Mouse (Mus musculus): ENCODE measurements at regions not wholly inside any gene's neighbourhood (a gene's known extent, or its start where the extent isn't known, plus 50 kb on each side); places are given as distances from the start of the nearest gene placed in this dataset.
A peak's percentile ranks its signal among the peaks of the same experiment; 100 is the strongest.

DNA sequence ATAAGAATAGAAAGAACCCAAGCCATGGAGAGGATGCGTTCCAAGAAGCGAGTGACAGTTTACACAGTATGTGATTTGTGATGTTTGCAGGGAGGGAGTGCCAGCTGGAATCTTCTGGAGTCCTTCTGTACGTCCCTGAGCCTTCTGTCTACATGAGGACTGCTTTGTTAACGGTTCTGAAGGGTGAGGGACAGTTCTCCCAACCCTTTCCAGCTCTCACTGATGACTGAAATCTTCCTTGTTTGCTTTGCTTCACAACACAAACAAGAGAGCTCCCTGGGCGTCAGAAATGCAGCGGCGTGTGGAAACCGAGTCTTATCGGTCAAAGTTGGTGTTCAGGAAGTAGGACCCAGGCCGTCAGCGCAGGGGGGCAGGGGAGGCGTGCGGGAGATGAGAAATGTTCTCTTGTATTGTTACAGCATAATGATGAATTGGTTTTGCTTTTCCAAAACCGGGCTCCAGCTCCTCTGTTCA, 112.2 kb upstream of the Npvf start:
- Histone ChIP-seq H3K4me2 (ENCODE audit: low read depth) (no peak overlapping the region), H3K4me1 (ENCODE audit: insufficient read depth) (peaks cover 4% of the 10 kb centered on the region; the same call in 1 of the 2 replicates), H3K4me3 (ENCODE audit: low read depth, low read length) (no peak overlapping the region), H3K9me3 (ENCODE audit: low read length) (no peaks in the 10 kb centered on the region), H3K36me3 (ENCODE audit: insufficient read depth) (no peaks in the 10 kb centered on the region), H3K27me3 (ENCODE audit: insufficient read depth, low read length) (no peaks in the 10 kb centered on the region), H3K9ac (no peak overlapping the region), H3K27ac (ENCODE audit: low read depth, low read length) (no peak overlapping the region)
- 43% methylated on average over 14 of the region's 14 CpGs for WGBS
- DNase-seq, result peak; percentile 41
- no peak for TF ChIP-seq CTCF (IDR thresholded peaks at IDR 0.05; ENCODE audit: low read depth)
- peak; percentile 69; the same call in 1 of the 2 replicates for ATAC-seq

DNA sequence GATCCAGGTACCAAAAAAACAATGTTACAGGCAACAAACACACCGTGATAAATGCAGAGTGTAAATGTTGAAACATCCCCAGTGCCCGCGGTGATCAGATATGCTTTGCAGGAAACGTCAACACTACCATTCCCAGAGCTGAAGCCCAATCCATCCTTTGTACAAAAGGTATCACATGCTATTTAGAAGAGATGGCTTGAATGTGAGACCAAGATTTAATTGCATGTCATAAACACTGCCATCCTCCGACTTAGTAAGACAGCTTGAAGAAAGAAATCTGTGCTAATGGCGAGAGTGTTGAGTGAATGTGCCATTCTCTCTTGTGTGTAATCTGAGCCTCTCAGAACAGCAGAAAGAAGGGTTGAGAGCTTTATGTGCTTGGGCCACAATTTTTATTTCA, 112.9 kb upstream of the Npvf start:
- Histone ChIP-seq H3K27me3 (ENCODE audit: insufficient read depth, low read length) (no peaks in the 10 kb centered on the region), H3K9me3 (ENCODE audit: low read length) (no peaks in the 10 kb centered on the region), H3K4me2 (ENCODE audit: low read depth) (no peak overlapping the region), H3K27ac (ENCODE audit: low read depth, low read length) (0 out of 2 replicates have a peak overlapping the region, but pooled peaks have one; percentile 21), H3K4me1 (ENCODE audit: insufficient read depth) (peaks cover 4% of the 10 kb centered on the region; the same call in 1 of the 2 replicates), H3K4me3 (ENCODE audit: low read depth, low read length) (no peak overlapping the region), H3K9ac (no peak overlapping the region), H3K36me3 (ENCODE audit: insufficient read depth) (no peaks in the 10 kb centered on the region)
- no peak for TF ChIP-seq CTCF (IDR thresholded peaks at IDR 0.05; ENCODE audit: low read depth)
- no peak for DNase-seq
- 45% methylated on average over 6 of the region's 6 CpGs for WGBS
- no peak for ATAC-seq

DNA sequence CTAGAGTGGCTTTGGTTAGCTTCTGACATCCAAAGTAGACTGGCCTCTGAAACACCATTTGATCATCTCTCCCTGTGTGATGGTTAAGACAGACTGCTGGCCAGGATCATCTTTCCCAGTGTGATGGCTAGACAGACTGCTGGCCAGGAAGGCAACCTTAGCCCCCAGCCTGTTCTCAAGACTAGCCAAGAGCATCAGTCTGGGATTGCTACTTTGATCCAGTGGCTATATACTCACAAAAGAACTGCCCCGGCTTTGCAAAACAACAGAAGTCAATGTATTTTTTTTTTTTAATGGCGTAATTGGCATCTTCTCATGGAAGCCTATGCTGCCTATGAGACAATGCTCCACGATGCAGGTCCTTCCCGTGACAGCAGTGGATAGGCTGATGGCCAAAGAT, 113.6 kb upstream of the Npvf start:
- no peaks in the 10 kb centered on the region for H3K36me3 ChIP-seq (ENCODE audit: insufficient read depth)

DNA sequence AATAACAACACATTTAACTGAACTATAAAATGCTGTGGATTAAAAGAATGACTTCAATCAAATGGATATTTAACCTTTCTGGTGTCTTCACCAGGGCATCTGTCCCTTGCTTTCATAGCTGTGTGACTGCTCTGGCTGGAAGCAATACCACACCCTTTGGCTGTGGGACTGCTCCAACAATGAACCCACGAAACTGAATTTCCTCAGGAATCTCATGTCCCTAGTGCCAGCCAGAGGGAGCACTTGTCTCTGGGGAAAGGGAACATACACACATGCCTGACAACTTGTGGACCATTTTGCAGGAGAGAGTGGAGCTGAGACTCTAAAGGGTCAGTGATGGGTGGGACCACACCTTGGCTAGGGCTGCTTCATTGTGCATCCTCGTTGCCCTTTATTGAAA, 114.9 kb upstream of the Npvf start:
- no peak overlapping the region for H3K4me2 ChIP-seq (ENCODE audit: low read depth)
- WGBS, result 80% methylated on average over 2 of the region's 2 CpGs
- H3K4me1 ChIP-seq (ENCODE audit: insufficient read depth), result peaks cover 4% of the 10 kb centered on the region; the same call in 1 of the 2 replicates
- no peaks in the 10 kb centered on the region for H3K36me3 ChIP-seq (ENCODE audit: insufficient read depth)
- no peak overlapping the region for H3K9ac ChIP-seq
- DNase-seq, result no peak
- no peak for ATAC-seq
- peak; percentile 30; the same call in 1 of the 2 replicates for TF ChIP-seq CTCF (IDR thresholded peaks at IDR 0.05; ENCODE audit: low read depth)
- no peak overlapping the region for H3K27ac ChIP-seq (ENCODE audit: low read depth, low read length)
- H3K4me3 ChIP-seq (ENCODE audit: low read depth, low read length), result no peak overlapping the region
- H3K9me3 ChIP-seq (ENCODE audit: low read length), result no peaks in the 10 kb centered on the region
- H3K27me3 ChIP-seq (ENCODE audit: insufficient read depth, low read length), result no peaks in the 10 kb centered on the region

More for the DNA sequence above, 113.6 kb upstream of the Npvf start:
- no peak overlapping the region for H3K4me3 ChIP-seq (ENCODE audit: low read depth, low read length)
- no peak for DNase-seq
- H3K9ac ChIP-seq, result no peak overlapping the region
- no peak for ATAC-seq
- no peaks in the 10 kb centered on the region for H3K9me3 ChIP-seq (ENCODE audit: low read length)
- peaks cover 4% of the 10 kb centered on the region; the same call in 1 of the 2 replicates for H3K4me1 ChIP-seq (ENCODE audit: insufficient read depth)
- no peak overlapping the region for H3K4me2 ChIP-seq (ENCODE audit: low read depth)
- no peak overlapping the region for H3K27ac ChIP-seq (ENCODE audit: low read depth, low read length)
- 92% methylated on average over 4 of the region's 4 CpGs for WGBS
- no peaks in the 10 kb centered on the region for H3K27me3 ChIP-seq (ENCODE audit: insufficient read depth, low read length)
- TF ChIP-seq CTCF (IDR thresholded peaks at IDR 0.05; ENCODE audit: low read depth), result no peak

DNA sequence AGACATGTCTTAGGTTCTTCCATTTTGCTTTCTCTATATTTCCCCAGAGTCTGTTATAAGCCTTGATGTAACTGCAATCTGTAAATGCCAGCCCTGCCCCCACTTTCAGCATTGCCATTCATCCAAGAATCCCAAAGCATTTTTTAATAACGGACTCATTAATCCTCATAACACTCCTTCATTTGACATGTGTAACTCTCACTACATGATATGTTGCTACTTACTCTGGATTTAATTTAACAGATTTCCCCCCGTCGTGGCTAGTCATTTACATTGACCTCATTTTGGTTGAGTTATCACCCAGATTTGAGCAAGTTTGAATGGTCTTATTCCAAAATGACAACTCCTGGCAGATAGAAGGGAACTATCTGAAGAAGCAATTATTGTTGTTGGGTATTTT, 116.2 kb upstream of the Npvf start:
- Histone ChIP-seq H3K4me1 (ENCODE audit: insufficient read depth) (peaks cover 8% of the 10 kb centered on the region), H3K4me3 (ENCODE audit: low read depth, low read length) (no peak overlapping the region), H3K9me3 (ENCODE audit: low read length) (no peaks in the 10 kb centered on the region), H3K27me3 (ENCODE audit: insufficient read depth, low read length) (no peaks in the 10 kb centered on the region), H3K36me3 (ENCODE audit: insufficient read depth) (no peaks in the 10 kb centered on the region), H3K27ac (ENCODE audit: low read depth, low read length) (no peak overlapping the region), H3K9ac (no peak overlapping the region), H3K4me2 (ENCODE audit: low read depth) (no peak overlapping the region)
- DNase-seq (no peak), ATAC-seq (no peak)
- no peak for TF ChIP-seq CTCF (IDR thresholded peaks at IDR 0.05; ENCODE audit: low read depth)
- WGBS, result 83% methylated on average over 3 of the region's 3 CpGs

DNA sequence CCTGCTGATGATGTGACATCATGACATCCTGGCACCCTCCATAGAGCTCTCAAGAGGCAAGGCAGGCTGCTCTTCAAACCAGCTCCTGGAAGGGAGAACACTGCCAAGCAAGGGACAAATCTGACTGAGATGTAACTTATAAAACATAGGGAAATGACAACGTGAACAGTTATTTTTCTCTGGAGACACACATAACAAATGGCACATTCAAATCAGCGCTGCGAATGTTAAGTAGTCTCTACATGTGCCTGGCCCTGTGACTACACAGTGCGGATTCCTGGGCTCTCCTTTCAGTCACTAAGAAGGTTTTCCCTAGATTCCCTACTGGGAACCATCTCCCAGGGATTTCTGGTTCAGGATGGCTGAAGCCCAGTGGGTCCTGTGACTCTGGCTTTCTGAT, 121.4 kb upstream of the Npvf start:
- no peaks in the 10 kb centered on the region for H3K27me3 ChIP-seq (ENCODE audit: insufficient read depth, low read length)
- no peak for TF ChIP-seq CTCF (IDR thresholded peaks at IDR 0.05; ENCODE audit: low read depth)
- no peak overlapping the region for H3K9ac ChIP-seq
- ATAC-seq (no peak), DNase-seq (no peak)
- H3K27ac ChIP-seq (ENCODE audit: low read depth, low read length), result peak overlapping the region; percentile 87; the same call in 1 of the 2 replicates
- H3K4me2 ChIP-seq (ENCODE audit: low read depth), result no peak overlapping the region
- H3K9me3 ChIP-seq (ENCODE audit: low read length), result no peaks in the 10 kb centered on the region
- H3K4me1 ChIP-seq (ENCODE audit: insufficient read depth), result peaks cover 28% of the 10 kb centered on the region
- H3K36me3 ChIP-seq (ENCODE audit: insufficient read depth), result no peaks in the 10 kb centered on the region
- WGBS, result 48% methylated on average over 4 of the region's 4 CpGs
- no peak overlapping the region for H3K4me3 ChIP-seq (ENCODE audit: low read depth, low read length)

- Histone ChIP-seq H3K36me3 (ENCODE audit: insufficient read depth) (no peaks in the 10 kb centered on the region), H3K4me3 (ENCODE audit: low read depth, low read length) (no peak overlapping the region), H3K27me3 (ENCODE audit: insufficient read depth, low read length) (no peaks in the 10 kb centered on the region), H3K9me3 (ENCODE audit: low read length) (no peaks in the 10 kb centered on the region), H3K4me1 (ENCODE audit: insufficient read depth) (peaks cover 28% of the 10 kb centered on the region), H3K27ac (ENCODE audit: low read depth, low read length) (peak overlapping the region; percentile 87), H3K9ac (peak overlapping the region; percentile 15), H3K4me2 (ENCODE audit: low read depth) (peak overlapping the region; percentile 6; the same call in 1 of the 2 replicates)
- TF ChIP-seq CTCF (IDR thresholded peaks at IDR 0.05; ENCODE audit: low read depth), result no peak
- WGBS, result 15% methylated on average over 11 of the region's 11 CpGs
- peak; percentile 37 for DNase-seq
- no peak; the same call in 1 of the 2 replicates for ATAC-seq
Measured at GRCm38 (mm10) chr6:50776236-50776832, 122.1 kb upstream of the Npvf start.

Measured in forebrain, postnatal 0 days (tissue).